Mouse (Mus musculus) C2C12 (cell line): ENCODE measurements around the gene Srgap1. TPM values are rescaled to one million over a fixed set of nuclear protein-coding genes. Genes with fewer than 3 reads are reported as not detected.

Experiments
- H3K27me3 ChIP-seq: one replicate; pipeline ENCODE4 v1.6.1; 2011; ENCODE audit not compliant: control insufficient read depth, insufficient read depth, insufficient read length
- H3K36me3 ChIP-seq: one replicate; pipeline ENCODE4 v1.6.1; 2011; ENCODE audit not compliant: control insufficient read depth, insufficient read depth
- H3K4me3 ChIP-seq: one replicate; pipeline ENCODE4 v1.5.1; 2011; ENCODE audit warnings: mild to moderate bottlenecking, control low read depth; ENCODE audit not compliant: poor library complexity, insufficient read depth, severe bottlenecking
- H3K79me2 ChIP-seq: one replicate; pipeline ENCODE4 v1.6.1; 2011; ENCODE audit not compliant: control insufficient read depth, insufficient read depth
- H3K79me3 ChIP-seq: one replicate; pipeline ENCODE4 v1.6.1; 2011; ENCODE audit warnings: low read depth, control low read depth
- H3ac ChIP-seq: one replicate; pipeline ENCODE3; 2011; ENCODE audit warnings: low read depth; ENCODE audit not compliant: control insufficient read depth, insufficient read length
- CEBPB ChIP-seq: IDR thresholded peaks from one replicate; pipeline ENCODE4 v1.6.1; 2011; ENCODE audit warnings: low read depth, mild to moderate bottlenecking, control low read depth, moderate library complexity
- CTCF ChIP-seq: IDR thresholded peaks from one replicate; pipeline ENCODE4 v1.5.1; 2011; ENCODE audit not compliant: control insufficient read depth, insufficient read depth, insufficient read length
- FOSL1 ChIP-seq: IDR thresholded peaks from one replicate; pipeline ENCODE4 v1.8.0; 2011; ENCODE audit warnings: mild to moderate bottlenecking, low read length; ENCODE audit not compliant: poor library complexity, insufficient read depth, severe bottlenecking
- MAX ChIP-seq: IDR thresholded peaks from one replicate; pipeline ENCODE4 v1.6.1; 2011; ENCODE audit warnings: mild to moderate bottlenecking, control low read depth
- MYOD1 ChIP-seq: IDR thresholded peaks from one replicate; pipeline ENCODE4 v1.6.1; 2011; ENCODE audit warnings: low read depth; ENCODE audit not compliant: control insufficient read depth, insufficient read length
- MYOG ChIP-seq: IDR thresholded peaks from one replicate; pipeline ENCODE4 v1.6.1; 2011; ENCODE audit not compliant: control insufficient read depth, insufficient read length; ENCODE audit errors: extremely low read depth
- USF1 ChIP-seq: IDR thresholded peaks from one replicate; pipeline ENCODE4 v1.6.1; 2011; ENCODE audit warnings: low read depth, mild to moderate bottlenecking, control low read depth, moderate library complexity
- polyA plus RNA-seq: library from polyadenylated mRNA; unstranded; fragments of >200 nt; fragmentation: generic; extraction: Trizol; gene quantifications from one replicate; pipeline ENCODE4 v1.2.1, GENCODE M21; 2012; ENCODE audit warnings: missing spikeins

Srgap1 gene
- polyA plus RNA-seq, 1 experiment: 0.06 TPM

DNA sequence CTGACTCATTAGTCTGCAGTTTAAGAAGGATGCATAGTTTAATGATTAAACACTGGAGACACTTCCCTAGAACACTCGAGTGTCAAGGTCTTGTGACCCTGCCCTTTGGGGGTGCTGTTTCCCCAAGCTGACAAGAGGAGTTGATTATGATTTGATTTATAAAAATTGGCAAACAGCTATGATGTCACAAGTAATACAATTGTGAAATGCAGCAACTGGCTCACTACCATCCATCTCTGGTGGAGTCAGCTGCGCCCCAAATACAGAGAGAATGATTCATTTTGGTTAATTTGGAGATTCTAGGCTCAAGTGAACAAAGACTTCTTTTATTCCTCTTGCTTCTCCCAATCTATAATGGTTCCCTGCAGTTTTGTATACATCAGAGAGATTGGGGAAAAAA, 188.2 kb downstream of the Srgap1 start:
- Histone ChIP-seq H3K4me3 (no peak overlapping the region), H3K36me3 (no peaks in the 10 kb centered on the region), H3K27me3 (no peaks in the 10 kb centered on the region), H3ac (no peak overlapping the region), H3K79me2 (no peaks in the 10 kb centered on the region), H3K79me3 (no peaks in the 10 kb centered on the region)
- TF ChIP-seq MAX (no peak), MYOD1 (no peak), FOSL1 (no peak), MYOG (no peak), CTCF (no peak), USF1 (no peak), CEBPB (no peak)

DNA sequence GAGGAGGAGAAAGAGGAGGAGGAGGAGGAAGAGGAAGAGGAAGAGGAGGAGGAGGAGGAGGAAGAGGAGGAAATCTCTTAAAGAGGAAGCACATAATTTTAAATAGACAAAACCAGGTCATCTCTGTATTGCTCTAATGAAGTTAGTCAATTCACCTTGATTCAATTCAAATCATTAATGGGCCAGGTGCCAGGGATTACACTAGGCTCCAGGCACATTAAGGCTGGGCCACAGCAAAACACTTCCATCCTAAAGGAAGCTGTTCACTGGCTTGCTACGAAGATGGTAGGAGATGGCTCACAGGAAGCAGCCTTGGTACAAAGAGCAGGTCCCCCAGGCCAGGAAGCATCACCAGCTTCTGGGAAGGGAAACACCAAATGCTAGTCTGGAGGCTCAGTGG, 189.0 kb downstream of the Srgap1 start:
- H3ac ChIP-seq: no peak overlapping the region
- H3K79me3 ChIP-seq: no peaks in the 10 kb centered on the region
- no peaks in the 10 kb centered on the region for H3K27me3 ChIP-seq
- H3K4me3 ChIP-seq: no peak overlapping the region
- no peaks in the 10 kb centered on the region for H3K79me2 ChIP-seq
- no peak for TF ChIP-seq FOSL1
- no peak for TF ChIP-seq MAX
- TF ChIP-seq CTCF: no peak
- TF ChIP-seq USF1: no peak
- TF ChIP-seq MYOG: no peak
- TF ChIP-seq CEBPB: no peak
- TF ChIP-seq MYOD1: no peak
- H3K36me3 ChIP-seq: no peaks in the 10 kb centered on the region

- Histone ChIP-seq H3K79me3 (no peaks in the 10 kb centered on the region), H3ac (no peak overlapping the region), H3K36me3 (no peaks in the 10 kb centered on the region), H3K27me3 (no peaks in the 10 kb centered on the region), H3K79me2 (no peaks in the 10 kb centered on the region), H3K4me3 (no peak overlapping the region)
- TF ChIP-seq MYOD1: no peak
- no peak for TF ChIP-seq FOSL1
- TF ChIP-seq CEBPB: no peak
- no peak for TF ChIP-seq USF1
- no peak for TF ChIP-seq CTCF
- TF ChIP-seq MAX: no peak
- no peak for TF ChIP-seq MYOG
These were observed 191.2 kb downstream of the Srgap1 start for GRCm38 (mm10) chr10:121855863-121856446.

DNA sequence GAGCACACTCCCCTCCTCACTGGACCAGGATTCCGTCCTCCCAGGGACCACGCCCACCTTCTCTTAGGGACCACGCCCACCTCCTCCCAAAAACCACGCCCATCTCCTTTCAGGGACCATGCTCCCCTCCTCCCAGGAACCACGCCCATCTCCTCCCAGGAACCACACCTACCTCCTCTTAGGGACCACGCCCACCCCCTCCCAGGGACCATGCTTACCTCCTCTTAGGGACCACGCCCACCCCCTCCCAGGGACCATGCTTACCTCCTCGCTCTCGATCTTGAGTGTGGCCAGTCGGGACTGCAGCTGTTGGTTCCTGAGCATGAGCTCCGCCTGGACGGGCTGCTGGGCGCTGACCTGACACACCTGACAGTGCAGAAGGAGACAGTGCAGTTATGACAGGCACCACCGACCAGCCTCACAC, 193.7 kb downstream of the Srgap1 start:
- Histone ChIP-seq H3K4me3 (no peak overlapping the region), H3K79me3 (no peaks in the 10 kb centered on the region)

DNA sequence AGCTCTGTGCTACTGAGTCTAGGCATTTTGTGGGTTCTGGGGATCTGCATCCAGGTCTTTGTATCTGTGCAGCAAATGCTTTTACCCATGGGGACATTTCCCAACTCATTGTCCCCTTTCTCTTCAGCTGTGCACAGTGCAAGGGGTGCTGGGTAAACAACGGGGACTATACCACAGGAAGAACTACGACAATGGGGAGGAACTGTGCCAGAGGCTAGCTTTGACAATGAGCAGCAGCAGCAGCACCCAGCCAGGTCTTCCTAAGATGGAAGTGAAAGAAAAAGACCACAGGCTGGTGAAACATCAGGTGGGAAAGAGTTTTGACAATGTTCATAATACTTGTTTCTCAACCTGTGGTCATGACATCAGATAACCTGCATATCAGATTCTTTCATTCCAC, 197.6 kb downstream of the Srgap1 start:
- TF ChIP-seq MYOG: no peak
- no peak for TF ChIP-seq CEBPB
- no peak for TF ChIP-seq CTCF
- no peak for TF ChIP-seq USF1
- no peak for TF ChIP-seq MAX
- no peak for TF ChIP-seq FOSL1
- no peak for TF ChIP-seq MYOD1

More for the DNA sequence above, 193.7 kb downstream of the Srgap1 start:
- H3K79me2 ChIP-seq: no peaks in the 10 kb centered on the region
- no peaks in the 10 kb centered on the region for H3K27me3 ChIP-seq
- H3K36me3 ChIP-seq: no peaks in the 10 kb centered on the region
- H3ac ChIP-seq: no peak overlapping the region
- no peak for TF ChIP-seq CEBPB
- no peak for TF ChIP-seq FOSL1

GRCm38 (mm10) chr10:121845677-121846076, 201.4 kb downstream of the Srgap1 start:
- no peaks in the 10 kb centered on the region for H3K36me3 ChIP-seq
- H3K79me3 ChIP-seq: no peaks in the 10 kb centered on the region
- no peaks in the 10 kb centered on the region for H3K79me2 ChIP-seq
- TF ChIP-seq MYOD1 (no peak), MAX (no peak), USF1 (no peak), MYOG (no peak), CTCF (no peak), CEBPB (no peak), FOSL1 (no peak)
- no peak overlapping the region for H3ac ChIP-seq
- H3K27me3 ChIP-seq: peaks cover 4% of the 10 kb centered on the region
- no peak overlapping the region for H3K4me3 ChIP-seq

More for the DNA sequence above, 197.6 kb downstream of the Srgap1 start:
- no peaks in the 10 kb centered on the region for H3K79me3 ChIP-seq
- no peaks in the 10 kb centered on the region for H3K36me3 ChIP-seq
- peaks cover 4% of the 10 kb centered on the region for H3K27me3 ChIP-seq
- no peak overlapping the region for H3K4me3 ChIP-seq
- no peaks in the 10 kb centered on the region for H3K79me2 ChIP-seq
- H3ac ChIP-seq: no peak overlapping the region
